Mouse (Mus musculus): ENCODE measurements at regions not wholly inside any gene's neighbourhood (a gene's known extent, or its start where the extent isn't known, plus 50 kb on each side); places are given as distances from the start of the nearest gene placed in this dataset.

DNA sequence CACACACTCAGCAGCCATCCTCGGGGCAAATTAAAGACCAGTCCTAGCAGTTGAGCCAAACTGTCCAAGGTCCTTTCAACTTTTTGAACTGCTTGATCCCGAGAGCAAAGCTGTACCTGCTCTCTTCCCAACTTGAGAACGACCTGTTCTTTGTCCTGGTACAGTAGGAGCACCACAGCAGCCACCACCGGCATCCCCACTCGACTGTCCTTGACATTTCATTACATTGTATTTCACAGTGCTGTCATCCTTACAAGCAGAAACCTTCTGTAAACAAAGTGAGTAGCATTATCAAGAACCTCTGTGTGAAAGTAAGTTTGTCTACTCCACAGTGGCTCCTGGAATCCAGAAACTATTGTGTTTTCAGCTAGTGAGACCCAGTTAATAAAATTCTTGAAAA lies 240.2 kb upstream of the Zfp462 start:
- no peak for DNase-seq

GRCm38 (mm10) chr4:54709751-54710150 lies 235.1 kb upstream of the Zfp462 start:
- no peak for DNase-seq

- DNase-seq: no peak
Measured at GRCm38 (mm10) chr4:54712929-54713328, 231.9 kb upstream of the Zfp462 start.

- no peak for DNase-seq
Measured at GRCm38 (mm10) chr4:54714612-54715342, 230.1 kb upstream of the Zfp462 start.

- DNase-seq: no peak
Measured at GRCm38 (mm10) chr4:54718083-54718482, 226.8 kb upstream of the Zfp462 start.

- DNase-seq: no peak
Measured at GRCm38 (mm10) chr4:54739001-54739400, 205.8 kb upstream of the Zfp462 start.

DNA sequence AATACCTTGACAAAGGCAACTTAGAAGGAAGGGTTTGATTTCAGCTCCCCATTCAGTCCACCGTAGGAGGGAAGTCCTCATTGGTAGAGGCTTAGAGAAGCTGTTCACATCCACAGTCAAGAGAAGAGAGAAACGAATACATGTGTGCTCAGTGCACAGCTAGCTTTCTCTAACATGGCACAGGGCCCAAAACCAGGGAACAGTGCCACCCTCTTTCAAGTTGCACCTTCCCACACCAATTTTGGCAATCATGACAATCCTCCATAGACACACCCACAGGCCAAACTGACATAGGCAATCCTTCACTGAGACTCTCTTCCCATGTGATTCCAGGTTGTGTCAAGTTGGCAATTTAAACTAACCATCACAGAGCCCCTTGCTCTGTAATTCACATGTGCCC lies 193.4 kb upstream of the Zfp462 start:
- no peak for DNase-seq

DNA sequence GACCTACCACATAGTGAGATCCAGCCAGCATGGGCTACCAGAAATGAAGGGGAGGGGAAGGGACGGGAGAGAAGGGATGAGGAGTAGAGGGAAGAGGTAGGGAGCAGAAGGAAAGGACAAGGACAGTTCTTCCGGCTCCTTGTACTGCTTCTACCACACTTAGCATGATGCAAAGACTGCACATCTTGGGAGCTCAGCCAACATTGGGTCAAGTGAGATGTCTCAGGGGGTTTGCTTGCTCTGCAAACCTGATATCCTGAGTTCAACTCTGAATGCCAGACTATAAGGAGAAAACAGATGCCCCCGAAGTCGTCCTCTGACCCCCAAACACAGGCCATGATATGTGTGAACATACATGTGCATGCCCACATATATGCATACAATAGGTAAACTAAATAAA lies 188.4 kb upstream of the Zfp462 start:
- DNase-seq: no peak

DNA sequence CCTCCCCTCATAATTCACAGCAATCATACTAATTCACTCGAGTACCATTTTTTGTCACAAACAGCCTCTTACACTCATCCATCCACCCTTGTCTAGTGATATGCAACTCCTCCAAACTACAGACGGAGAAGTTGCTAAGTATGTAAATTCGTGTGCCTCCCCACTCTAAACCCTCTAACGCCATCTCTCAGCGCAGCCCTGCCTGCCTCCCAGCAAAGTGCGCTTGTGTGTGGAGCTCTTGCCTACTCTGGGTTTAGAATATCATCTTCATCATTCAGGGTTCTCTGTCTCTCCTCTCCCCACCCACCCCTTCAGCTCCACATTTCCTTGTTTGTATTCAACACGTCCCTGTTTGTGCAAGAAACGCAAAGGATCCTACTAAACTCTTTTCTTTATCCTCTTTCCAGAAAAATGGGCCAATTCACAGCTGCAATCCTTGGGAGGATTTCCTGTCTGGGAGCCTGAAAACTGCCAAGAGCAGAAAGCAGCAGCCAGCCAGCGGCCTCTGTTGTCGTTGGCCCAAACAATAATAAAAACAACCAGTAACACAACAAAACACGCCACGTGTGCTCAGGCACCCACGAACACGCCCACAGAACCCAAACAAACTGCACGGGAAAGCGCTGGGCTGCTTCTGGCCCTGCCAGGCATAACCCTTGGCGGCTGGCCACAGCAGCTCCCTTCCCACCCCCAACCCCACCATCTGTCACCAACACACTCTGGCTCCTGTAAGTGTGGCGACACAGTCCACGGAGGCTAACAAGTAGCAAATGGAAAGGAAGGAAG lies 186.9 kb upstream of the Zfp462 start:
- peak; percentile 28 for DNase-seq

GRCm38 (mm10) chr4:54758501-54758829 lies 186.4 kb upstream of the Zfp462 start:
- no peak for DNase-seq

- DNase-seq: peak; percentile 46
Measured at GRCm38 (mm10) chr4:54761257-54761656, 183.6 kb upstream of the Zfp462 start.

DNA sequence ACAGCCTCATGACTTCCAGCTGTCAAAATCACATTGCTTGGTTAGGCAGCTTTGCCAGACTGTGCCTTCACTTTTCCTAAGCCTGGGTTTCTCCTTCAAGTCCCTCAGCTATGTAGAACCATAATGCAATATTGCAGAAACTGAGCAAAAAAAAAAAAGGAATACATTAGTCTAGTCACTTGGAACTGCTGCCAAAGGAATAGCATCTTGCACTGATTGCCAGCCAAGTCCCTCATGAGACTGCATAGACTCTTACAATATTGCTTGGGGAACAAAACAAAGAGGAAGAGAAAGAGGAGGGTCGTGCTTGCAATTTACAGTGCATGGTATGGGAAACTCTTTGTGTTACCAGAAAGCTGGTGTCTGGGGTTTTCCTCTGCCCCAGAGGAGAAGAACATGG lies 179.8 kb upstream of the Zfp462 start:
- no peak for DNase-seq

DNA sequence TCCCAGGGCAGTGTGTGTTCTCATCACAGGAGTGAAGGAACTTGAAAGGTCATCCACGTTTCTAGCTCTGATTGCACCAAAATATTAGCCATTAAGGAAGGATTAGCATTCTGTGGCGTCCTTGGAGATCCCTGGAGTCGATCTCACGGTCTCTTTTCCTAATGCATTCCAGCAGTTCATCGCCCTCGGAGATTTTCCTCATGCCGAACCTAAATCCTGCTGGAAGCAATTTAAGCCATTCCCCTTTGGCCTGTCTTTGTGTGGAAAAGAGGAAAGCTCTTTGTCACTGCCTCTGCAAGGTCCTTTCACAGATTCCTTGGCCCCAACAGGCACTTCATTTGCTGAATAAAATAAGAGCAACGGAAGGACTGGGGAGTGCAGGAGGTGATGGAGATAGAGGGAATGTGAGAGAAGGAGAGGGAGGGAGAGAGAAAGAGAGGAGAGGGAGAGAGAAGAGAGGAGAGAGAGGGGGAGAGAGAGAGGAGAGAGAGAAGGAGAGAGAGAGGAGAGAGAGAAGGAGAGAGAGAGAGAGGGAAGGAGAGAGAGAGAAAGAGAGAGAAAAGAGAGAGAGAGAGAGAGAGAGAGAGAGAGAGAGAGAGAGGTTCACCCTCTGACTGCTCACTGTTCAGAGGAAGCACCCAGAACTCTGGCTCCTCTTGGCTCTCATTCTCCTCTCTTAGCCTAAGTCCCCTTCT lies 177.2 kb upstream of the Zfp462 start:
- DNase-seq: no peak

DNA sequence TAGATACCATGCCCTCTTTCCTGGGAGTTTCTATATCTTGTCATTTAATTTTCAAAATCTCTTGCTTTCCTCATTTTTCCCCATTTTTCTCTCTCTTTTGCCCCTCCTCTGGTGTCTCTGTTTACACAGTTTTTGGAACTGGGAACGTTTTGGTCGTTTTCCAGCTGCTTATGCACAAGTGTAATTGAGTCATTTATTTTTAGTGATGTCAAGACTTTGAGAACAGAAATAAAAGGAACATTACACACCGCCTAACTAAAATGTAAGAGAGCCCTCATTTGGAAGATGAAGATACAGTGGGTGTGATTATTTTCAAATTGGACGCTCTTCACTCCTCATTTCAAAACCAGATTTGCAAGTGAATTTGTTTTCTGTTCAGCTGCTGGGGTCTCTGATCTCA lies 176.0 kb upstream of the Zfp462 start:
- DNase-seq: no peak

- no peak for DNase-seq
Measured at GRCm38 (mm10) chr4:54774066-54774465, 170.8 kb upstream of the Zfp462 start.

DNA sequence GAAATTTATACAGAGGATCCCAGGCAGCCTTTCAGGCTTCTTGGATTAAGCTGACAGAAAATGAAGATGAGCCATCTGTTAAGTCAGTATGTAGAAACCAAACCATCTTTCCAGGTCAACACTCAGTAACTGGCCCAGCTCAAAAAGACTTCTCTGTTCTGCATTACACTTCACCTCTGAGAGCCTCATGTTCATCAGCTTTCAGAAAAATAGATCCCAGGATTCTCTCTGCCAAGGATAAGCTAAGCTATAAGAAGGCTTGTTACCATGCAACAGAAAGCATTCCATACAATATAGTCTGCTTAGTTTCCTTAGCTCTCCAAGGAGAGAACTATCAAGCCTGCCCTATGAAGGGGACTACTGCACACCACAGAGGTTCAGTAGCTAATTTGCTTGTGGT lies 170.1 kb upstream of the Zfp462 start:
- DNase-seq: no peak

GRCm38 (mm10) chr4:54780511-54780910 lies 164.3 kb upstream of the Zfp462 start:
- DNase-seq: no peak

DNA sequence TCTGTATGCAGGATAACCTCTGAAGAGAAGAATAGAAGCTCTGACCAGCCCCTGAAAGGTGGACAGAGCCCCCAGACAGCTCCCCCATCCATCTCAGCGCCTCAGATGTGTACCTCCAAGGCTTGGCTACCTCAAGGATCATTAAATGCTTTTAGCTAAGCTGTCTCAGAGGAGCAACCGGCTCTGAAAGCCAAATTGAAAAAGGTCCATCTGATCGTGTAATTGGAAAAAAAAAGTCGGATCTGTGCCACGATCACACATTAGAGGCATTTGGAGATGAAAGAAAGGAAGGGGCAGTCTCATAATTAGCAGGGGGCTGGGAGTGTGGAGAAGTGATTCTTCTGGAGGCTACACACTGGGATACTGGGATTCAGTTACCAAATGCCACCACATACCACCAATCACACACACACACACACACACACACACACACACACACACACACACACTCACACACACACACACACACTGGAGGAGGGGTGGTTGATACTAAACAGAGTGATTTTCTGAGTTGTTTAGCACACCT lies 153.6 kb upstream of the Zfp462 start:
- no peak for DNase-seq

- no peak for DNase-seq
Measured at GRCm38 (mm10) chr4:54793857-54794256, 151.0 kb upstream of the Zfp462 start.

DNA sequence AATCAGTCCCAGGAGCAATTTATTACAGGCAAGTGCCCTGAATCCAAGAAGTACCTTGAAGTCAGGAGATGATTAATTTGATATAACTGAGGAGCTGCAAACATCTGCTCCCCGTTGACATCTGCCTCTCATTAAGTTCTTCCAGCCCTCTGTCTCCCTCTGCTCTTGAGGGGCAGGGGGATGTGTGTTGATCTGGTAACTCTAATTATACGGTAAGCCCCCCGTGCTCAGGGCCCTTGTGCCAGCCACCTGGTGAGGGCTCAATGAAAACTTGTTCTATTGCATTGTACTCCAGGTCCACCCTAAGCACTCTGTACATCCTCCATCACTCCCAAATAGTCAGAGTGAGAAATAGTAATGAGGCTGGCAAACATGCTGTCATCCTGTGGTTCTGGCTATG lies 149.6 kb upstream of the Zfp462 start:
- DNase-seq: no peak

DNA sequence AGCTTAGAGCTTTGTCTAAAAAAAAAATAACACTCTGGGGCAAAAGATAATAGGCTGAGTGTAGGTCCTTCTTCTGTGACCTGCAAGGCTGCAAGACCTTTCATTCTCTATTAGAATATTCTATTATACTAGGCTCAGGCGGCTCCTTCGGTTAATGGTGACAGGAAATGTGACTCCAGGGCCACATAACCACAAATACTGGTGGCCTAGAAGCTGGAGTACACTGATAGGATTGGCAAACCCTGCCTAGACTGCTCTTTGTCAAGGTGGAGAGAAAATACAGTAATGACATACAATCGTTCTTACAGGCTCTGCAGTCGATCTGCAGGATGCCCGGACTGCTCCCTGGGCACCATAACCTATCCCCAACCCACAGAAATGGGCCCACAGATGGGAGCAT lies 146.3 kb upstream of the Zfp462 start:
- DNase-seq: no peak

GRCm38 (mm10) chr4:54811163-54811562 lies 133.7 kb upstream of the Zfp462 start:
- DNase-seq: no peak

DNA sequence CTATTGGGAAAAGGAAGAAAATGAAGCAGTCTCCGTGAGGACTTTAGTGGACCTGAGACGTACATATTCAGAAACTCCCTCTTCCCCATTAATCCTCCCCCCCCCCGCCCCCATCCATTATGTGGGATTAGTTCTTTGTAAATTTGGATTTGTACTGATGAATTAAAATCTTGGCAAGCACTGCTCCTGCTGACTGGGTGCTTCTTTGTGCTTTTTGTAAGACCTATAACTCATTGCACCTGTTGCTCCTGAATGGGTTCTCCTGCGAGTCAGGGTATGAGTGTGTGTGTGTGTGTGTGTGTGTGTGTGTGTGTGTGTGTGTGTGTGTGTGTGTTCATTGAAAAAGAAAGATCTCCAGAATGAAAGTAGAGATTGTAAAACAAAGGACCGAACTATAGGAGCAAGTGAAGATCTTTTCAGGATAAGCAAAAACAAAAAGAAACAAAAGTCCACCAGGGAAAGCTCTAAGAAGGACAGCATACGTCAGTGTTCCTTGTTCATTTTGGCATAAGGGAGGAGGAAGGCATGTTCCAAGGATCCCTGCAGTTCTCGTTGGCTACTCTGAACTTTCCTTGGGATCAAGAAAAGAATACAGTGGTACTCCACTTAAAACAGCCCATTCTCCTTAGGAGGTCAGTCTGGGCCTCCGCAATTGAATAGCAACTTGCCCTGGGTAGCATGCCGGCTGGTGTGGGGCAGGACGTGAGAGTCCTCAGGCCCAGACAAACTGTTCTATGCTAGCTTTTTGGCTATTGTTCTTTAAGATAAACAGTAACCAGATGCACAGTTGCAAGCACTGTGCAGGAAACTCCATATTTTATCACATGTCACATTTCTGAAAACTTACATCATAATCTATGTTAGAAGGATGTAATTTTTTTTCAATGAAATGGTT lies 131.9 kb upstream of the Zfp462 start:
- DNase-seq: no peak

All from lung, postnatal 14 days (tissue).